11 mouse cellular contexts compared by ENCODE assay signal in genomic region chrX:36839391-36839790, GRCm38 (mm10). TPM values are rescaled to one million over a fixed set of nuclear protein-coding genes. Genes with fewer than 3 reads are reported as not detected.
DNase-seq lines count a peak whose midpoint lies in the region; ATAC-seq and TF ChIP-seq lines count a peak whose summit lies in the region.
"Had no signal": no experiment of that assay in that cellular context is flagged by ENCODE, and none has a peak within 500 bp of the region (broad histone marks: within the 10 kb centered on the region; RNA-seq: fewer than 3 reads in every experiment).

No protein-coding gene starts in this region.

- no peak for ATAC-seq in neural tube, embryonic 15.5 days (ENCODE audit: low FRiP score)

- no peak overlapping the region for H3K9ac ChIP-seq in liver, adult 2 months (ENCODE audit: low read depth, low read length)
- H3K9ac ChIP-seq in neural tube, embryonic 15.5 days (replicated peaks), result no peak overlapping the region
- H3K9ac ChIP-seq: neural tube, embryonic 13.5 days had no signal

- intact Hi-C loops in heart, postnatal 10 days (cut with DNase I), result no loop called here

- H3K4me3 ChIP-seq in liver, adult 2 months (ENCODE audit: insufficient read depth, low read depth, low read length), result no peak overlapping the region
- H3K4me3 ChIP-seq in neural tube, embryonic 15.5 days (replicated peaks), result no peak overlapping the region
- H3K4me3 ChIP-seq: neural tube, embryonic 13.5 days had no signal

- 19% methylated on average over 7 of the region's 7 CpGs for WGBS in liver, adult 2 months
- WGBS in neural tube, embryonic 15.5 days, result 65% methylated on average over 7 of the region's 7 CpGs

- H3K27me3 ChIP-seq in liver, adult 2 months (ENCODE audit: control insufficient read depth, insufficient read depth, low read length), result no peaks in the 10 kb centered on the region
- no peaks in the 10 kb centered on the region for H3K27me3 ChIP-seq in neural tube, embryonic 15.5 days (replicated peaks)
- H3K27me3 ChIP-seq: neural tube, embryonic 13.5 days had no signal

- H3K79me2 ChIP-seq in liver, adult 2 months (ENCODE audit: control insufficient read depth, insufficient read depth, low read length), result no peaks in the 10 kb centered on the region

- no peak for TF ChIP-seq CTCF in liver, adult 2 months (IDR thresholded peaks at IDR 0.05; ENCODE audit: low read depth, low read length)

- H3K27ac ChIP-seq in liver, adult 2 months (replicated peaks; ENCODE audit: insufficient read depth, low read depth, low read length), result 0 out of 2 replicates have a peak overlapping the region, but pooled peaks have one; percentile 31
- no peak overlapping the region for H3K27ac ChIP-seq in neural tube, embryonic 15.5 days (replicated peaks)
- H3K27ac ChIP-seq: macrophage; neural tube, embryonic 13.5 days had no signal

- DNase-seq in adrenal gland, postnatal 10 days, result peak; percentile 41
- no peak for DNase-seq in adrenal gland, postnatal 25 days
- DNase-seq in liver, adult 2 months (ENCODE audit: extremely low read depth, low read depth, low spot score), result no peak
- no peak for DNase-seq in liver
- DNase-seq in heart, postnatal 10 days, result peak; percentile 41 to 53
- DNase-seq in lung, postnatal 10 days, result peak; percentile 85
- DNase-seq in embryo, embryonic 9.5 days (ENCODE audit: extremely low spot score), result no peak
- DNase-seq: cerebellum, adult 11-12 months had no signal

- TF ChIP-seq POLR2A in liver, adult 2 months (IDR thresholded peaks at IDR 0.05; ENCODE audit: extremely low read depth, insufficient read depth, low read length), result no peak

- H3K4me2 ChIP-seq in neural tube, embryonic 15.5 days, result no peak overlapping the region
- H3K4me2 ChIP-seq: neural tube, embryonic 13.5 days had no signal

- no peaks in the 10 kb centered on the region; the same call in 1 of the 2 replicates for H3K4me1 ChIP-seq in liver, adult 2 months (ENCODE audit: control insufficient read depth, insufficient read depth, low read length)
- H3K4me1 ChIP-seq in neural tube, embryonic 15.5 days, result no peaks in the 10 kb centered on the region
- H3K4me1 ChIP-seq: neural tube, embryonic 13.5 days had no signal

- no peaks in the 10 kb centered on the region for H3K9me3 ChIP-seq in neural tube, embryonic 15.5 days (replicated peaks)
- H3K9me3 ChIP-seq: neural tube, embryonic 13.5 days had no signal

- H3K36me3 ChIP-seq in liver, adult 2 months (ENCODE audit: control insufficient read depth, insufficient read depth, low read length), result no peaks in the 10 kb centered on the region; the same call in 1 of the 2 replicates
- no peaks in the 10 kb centered on the region for H3K36me3 ChIP-seq in neural tube, embryonic 15.5 days
- H3K36me3 ChIP-seq: neural tube, embryonic 13.5 days had no signal

RNA-seq across cellular contexts. Expression of gene Ube2a, which starts 34.3 kb away (rescaled TPM):
- 10 to 100 TPM; 60.0 to 66.5 TPM for total RNA-seq in adrenal gland, postnatal 10 days (2021)
- 57.2 and 72.4 TPM in 2 replicates for total RNA-seq in adrenal gland, postnatal 25 days (2021)
- 12.2 and 17.5 TPM in 2 replicates for total RNA-seq in liver, adult 2 months (2014; rRNA removed)
- 21.9 and 25.9 TPM in 2 replicates for polyA plus RNA-seq in liver, adult 2 months (2012; rRNA removed)
- total RNA-seq in heart, postnatal 10 days (2021), result 10 to 100 TPM; 74.7 to 76.4 TPM
- 115 and 117 TPM in 2 replicates for polyA plus RNA-seq in neural tube, embryonic 15.5 days (2015; fragmentation: Nextera tagmentation; extraction: Ambion mirVana)

RNA-seq across cellular contexts. Expression of gene C330007P06Rik, which starts 34.5 kb away (rescaled TPM):
- total RNA-seq in adrenal gland, postnatal 10 days (2021), result 10 to 100 TPM; 41.0 to 46.1 TPM
- total RNA-seq in adrenal gland, postnatal 25 days (2021), result 44.0 and 51.7 TPM in 2 replicates
- total RNA-seq in liver, adult 2 months (2014; rRNA removed), result 26.2 and 30.5 TPM in 2 replicates
- 9.4 and 12.1 TPM in 2 replicates for polyA plus RNA-seq in liver, adult 2 months (2012; rRNA removed)
- 10 to 100 TPM; 19.2 to 22.3 TPM for total RNA-seq in heart, postnatal 10 days (2021)
- polyA plus RNA-seq in neural tube, embryonic 15.5 days (2015; fragmentation: Nextera tagmentation; extraction: Ambion mirVana), result 24.2 and 27.6 TPM in 2 replicates

RNA-seq across cellular contexts. Expression of gene Slc25a5, which starts 43.9 kb away (rescaled TPM):
- 100 to 1,000 TPM; 591 to 638 TPM for total RNA-seq in adrenal gland, postnatal 10 days (2021)
- total RNA-seq in adrenal gland, postnatal 25 days (2021), result 414 and 427 TPM in 2 replicates
- total RNA-seq in liver, adult 2 months (2014; rRNA removed), result 748 and 759 TPM in 2 replicates
- 693 and 735 TPM in 2 replicates for polyA plus RNA-seq in liver, adult 2 months (2012; rRNA removed)
- total RNA-seq in heart, postnatal 10 days (2021), result 100 to 1,000 TPM; 708 to 807 TPM
- polyA plus RNA-seq in neural tube, embryonic 15.5 days (2015; fragmentation: Nextera tagmentation; extraction: Ambion mirVana), result 530 and 612 TPM in 2 replicates

Comparison
In these comparisons a context has a peak if more than half of its experiments do, and no peak if none do; other contexts are left out.
1. DNase-seq: peak in adrenal gland, postnatal 10 days (single experiment), heart, postnatal 10 days (2 of 2) and lung, postnatal 10 days (single experiment); none in adrenal gland, postnatal 25 days (single experiment), liver, adult 2 months (single experiment), liver (single experiment) and embryo, embryonic 9.5 days (single experiment).